Mouse (Mus musculus) retina, adult 2 months (tissue): Measurements from ENCODE around the gene 3110040N11Rik.
"Not testable (repeated sequence)": the region's sequence is repeated elsewhere in the genome, so short reads cannot be mapped to it uniquely, and the experiment has no call there.

Experiments
- DNase-seq: peaks from one replicate; pipeline ENCODE4 v3.0.0-alpha.2; 2012; ENCODE audit warnings: low read depth, low spot score

The 3110040N11Rik gene

GRCm38 (mm10) chr7:81789095-81789757 is at the start of gene 3110040N11Rik:
3110040N11Rik (minus strand) TSS chr7:81789478.
- peak; percentile 83 for DNase-seq

DNA sequence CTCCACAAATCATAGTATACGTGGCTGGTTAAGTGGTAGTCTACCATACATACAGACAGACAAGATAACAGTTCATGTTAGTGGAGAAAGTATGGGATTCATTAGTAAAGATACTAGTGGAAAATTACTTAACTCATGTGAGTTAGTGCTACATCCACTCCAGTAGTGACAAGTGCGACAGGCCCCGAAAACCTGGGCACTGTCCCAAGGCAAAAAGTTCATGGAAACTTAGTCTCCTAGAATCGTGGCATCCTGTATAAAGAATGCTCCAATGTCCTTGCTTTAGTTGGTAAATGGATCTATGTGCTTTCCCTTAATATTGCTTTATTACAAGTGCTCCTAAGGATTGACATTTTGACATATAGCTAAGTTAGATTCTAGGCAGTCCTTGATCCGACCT is 48.5 kb upstream of the 3110040N11Rik start:
- not testable (repeated sequence) for DNase-seq

- no peak for DNase-seq
Observed at GRCm38 (mm10) chr7:81835430-81835829, 46.2 kb upstream of the 3110040N11Rik start.

DNA sequence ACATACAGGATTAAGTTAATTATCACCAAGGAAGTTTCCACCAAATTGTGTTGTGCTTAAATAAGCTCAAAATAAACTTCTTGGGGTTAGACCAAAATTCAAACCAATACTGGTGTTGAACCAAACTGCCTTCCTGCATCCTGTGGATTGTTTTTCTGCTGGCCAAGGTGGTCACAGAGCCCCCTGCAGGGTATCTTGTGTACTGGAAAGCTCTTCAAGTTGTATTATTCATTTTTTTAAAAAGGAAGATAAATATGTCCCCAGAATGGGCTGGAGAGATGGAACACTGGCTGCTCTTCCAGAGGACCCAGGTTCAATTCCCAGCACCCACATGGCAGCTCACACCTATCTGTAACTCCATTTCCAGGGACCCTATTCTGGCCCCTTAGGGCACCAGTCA is 45.6 kb upstream of the 3110040N11Rik start:
- DNase-seq = no peak

DNA sequence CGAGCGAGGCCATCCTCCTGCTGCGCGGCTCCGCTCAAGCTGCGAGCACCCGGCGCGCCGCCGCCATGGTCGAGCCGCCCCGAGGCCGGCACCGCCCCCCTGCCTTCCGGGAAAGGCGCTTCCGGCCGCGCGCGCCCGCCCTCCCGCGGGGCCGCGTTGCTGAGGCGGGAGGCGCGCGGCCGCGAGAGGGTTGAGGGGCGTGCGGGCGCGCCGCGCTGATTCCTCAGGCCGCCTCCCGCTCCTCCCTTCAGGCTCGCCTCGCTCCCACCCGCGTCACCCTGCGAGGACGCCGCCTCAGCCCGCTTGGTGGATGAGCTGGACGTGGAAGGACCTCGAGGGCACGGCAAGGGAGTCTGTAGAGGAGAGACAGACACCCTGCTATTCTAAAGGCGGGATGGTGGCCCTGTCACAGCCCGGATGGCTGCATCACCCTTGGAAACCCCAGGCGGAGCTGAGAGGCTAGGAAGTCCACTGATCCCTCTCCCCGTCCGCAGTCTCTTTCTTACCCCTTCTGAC is 40.2 kb upstream of the 3110040N11Rik start, which contains the start of gene Btbd1:
TSS of gene Btbd1 (minus strand) at position 53 of the 516 bp plus-strand sequence.
- DNase-seq = peak; percentile 67

DNA sequence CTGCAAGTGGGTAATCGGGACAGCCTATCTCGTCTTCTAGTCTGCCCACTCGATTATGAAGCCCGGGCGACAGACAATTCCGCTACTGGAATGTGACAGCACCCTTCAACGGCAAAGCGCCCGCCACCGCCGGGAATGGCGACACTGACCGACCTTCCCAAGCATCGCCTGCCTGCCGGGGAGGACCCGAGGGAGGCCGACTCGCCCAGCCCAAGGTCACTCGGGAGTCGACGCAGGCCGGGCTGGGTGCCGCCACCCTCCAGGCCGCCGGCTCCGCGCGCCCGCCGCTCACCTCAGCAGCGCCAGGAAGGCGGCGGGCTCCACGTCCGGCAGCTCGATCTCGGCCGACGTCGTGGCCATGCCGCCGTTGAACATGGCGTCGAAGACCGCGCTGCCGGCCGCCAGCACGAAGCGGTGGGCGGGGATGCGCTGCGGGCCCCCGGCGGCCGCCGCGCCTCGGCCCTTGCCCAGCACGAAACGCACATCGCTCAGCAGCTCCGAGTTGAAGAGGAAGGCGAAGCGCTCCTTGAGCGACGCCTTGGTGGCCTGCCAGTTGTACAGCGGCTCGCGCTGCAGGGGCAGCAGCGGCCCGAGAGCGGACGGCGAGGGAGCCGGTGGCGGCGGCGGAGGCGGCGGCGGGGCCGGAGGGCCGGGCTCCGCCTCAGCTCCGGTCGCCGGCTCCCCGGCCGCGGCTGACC is 39.6 kb upstream of the 3110040N11Rik start:
- DNase-seq = peak; percentile 15

- no peak for DNase-seq
Observed at GRCm38 (mm10) chr7:81827806-81828667, 38.8 kb upstream of the 3110040N11Rik start.

DNA sequence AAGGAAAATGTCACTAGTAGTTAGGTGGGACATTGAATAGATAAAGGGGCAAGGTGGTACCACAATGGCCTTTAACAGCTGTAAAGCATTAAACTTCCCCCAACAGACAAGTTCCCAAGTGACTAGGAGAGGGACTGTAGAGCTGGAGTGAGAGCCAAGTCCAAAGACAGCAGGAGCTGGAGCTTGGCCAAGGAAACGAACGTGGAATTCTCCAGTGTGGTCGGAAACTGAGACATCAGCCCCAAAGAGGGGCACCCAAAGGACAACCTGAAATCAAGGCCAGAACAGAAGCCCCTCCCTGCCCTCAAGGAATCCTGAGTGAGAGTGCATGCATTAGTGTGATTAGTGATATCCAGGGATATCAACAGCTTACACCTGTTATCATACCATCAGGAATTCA is 36.1 kb upstream of the 3110040N11Rik start:
- DNase-seq = no peak

DNA sequence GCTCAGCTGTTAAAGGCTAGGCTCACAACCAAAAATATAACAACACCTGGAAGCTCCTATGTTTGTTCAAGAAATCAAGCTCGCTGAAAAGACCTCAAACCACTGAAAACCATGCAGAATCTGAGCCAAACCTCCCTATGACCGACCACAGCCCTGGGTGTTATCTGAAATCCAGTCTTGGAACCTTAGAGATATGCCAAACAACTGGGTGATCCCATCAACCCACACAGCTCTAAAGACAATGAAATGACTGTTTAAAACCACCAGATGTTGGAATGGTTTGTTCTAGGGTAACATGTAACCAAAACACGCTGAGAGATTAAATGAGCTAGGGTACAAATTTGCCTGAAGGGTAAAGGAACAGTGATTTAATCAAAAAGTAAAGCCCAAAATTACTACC is 35.6 kb upstream of the 3110040N11Rik start:
- no peak for DNase-seq

DNA sequence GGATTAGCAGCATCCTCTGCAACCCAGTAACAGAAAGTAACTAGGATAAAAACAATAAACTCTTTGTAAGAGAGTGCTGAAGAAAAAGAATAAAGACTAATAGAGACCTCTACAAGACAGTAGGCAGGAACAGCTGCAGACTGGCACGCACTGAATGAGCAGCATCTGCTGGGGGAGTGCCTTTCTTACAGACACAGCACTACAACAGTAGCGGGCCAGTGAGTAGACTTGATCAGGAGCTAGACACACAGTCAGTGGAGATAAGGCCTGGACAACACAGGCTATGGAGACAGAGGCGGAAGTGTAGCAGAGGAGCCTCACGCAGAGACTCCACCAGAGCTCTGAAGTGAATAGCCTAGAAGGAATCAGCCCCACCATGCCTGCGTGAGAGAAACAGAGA is 16.8 kb upstream of the 3110040N11Rik start:
- no peak for DNase-seq

DNA sequence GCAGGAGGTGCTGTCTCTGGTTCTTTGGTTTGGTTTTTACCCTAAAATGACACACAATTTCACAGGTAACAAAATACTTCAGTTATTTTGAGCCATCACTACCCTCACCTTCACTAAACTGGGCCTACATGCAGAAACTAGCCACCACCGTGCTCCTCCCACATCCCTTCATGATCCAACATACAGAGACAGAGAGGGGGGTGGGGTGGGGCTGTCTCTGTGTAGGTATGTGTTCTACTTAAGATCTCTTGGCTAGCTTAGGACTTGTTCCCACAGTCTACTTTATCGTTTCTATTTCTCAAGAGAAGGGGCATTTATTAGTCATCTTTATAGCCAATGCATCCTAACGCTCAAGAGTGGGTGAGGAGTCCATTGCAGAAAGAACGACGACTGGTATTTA is 742 bp downstream of the 3110040N11Rik start:
- DNase-seq = no peak

GRCm38 (mm10) chr7:81777667-81778218 is 11.5 kb downstream of the 3110040N11Rik start:
- no peak for DNase-seq

- no peak for DNase-seq
Observed at GRCm38 (mm10) chr7:81775325-81775724, 14.0 kb downstream of the 3110040N11Rik start.

DNA sequence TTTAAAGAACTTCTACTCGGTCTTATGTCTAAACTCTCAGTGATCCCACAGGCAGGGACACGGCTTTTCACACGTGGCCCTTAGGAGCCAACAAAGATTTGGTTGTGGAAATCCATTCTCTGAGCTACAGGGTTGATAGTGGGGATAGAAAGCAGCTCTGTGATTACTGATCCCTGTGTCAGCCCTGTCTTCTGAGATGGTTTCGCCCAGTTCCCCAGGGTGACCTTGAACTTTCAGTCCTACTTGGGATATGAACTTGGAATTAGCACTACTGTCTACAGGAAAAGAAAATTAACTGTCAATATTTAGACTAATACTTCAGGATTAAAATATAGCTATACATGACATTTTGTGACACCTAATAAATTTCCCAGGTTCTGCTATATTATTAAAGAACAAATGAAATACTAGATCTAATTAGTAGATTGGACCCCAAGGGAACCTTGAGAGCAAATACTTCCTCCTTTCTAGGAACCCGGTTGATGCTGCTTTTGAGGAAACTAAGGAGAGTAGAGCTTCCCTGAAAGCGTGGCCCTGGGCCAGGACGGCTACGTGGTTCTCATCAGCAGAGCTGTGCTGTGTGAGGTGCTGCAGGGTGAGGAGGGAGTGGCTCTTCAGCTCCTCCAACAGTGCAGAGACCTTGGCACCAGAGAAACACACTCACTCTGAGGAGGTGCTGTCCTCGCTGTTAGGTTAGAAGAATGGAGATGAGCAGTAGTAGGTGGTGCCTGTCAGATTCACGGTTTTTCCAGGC is 16.3 kb downstream of the 3110040N11Rik start:
- no peak for DNase-seq

DNA sequence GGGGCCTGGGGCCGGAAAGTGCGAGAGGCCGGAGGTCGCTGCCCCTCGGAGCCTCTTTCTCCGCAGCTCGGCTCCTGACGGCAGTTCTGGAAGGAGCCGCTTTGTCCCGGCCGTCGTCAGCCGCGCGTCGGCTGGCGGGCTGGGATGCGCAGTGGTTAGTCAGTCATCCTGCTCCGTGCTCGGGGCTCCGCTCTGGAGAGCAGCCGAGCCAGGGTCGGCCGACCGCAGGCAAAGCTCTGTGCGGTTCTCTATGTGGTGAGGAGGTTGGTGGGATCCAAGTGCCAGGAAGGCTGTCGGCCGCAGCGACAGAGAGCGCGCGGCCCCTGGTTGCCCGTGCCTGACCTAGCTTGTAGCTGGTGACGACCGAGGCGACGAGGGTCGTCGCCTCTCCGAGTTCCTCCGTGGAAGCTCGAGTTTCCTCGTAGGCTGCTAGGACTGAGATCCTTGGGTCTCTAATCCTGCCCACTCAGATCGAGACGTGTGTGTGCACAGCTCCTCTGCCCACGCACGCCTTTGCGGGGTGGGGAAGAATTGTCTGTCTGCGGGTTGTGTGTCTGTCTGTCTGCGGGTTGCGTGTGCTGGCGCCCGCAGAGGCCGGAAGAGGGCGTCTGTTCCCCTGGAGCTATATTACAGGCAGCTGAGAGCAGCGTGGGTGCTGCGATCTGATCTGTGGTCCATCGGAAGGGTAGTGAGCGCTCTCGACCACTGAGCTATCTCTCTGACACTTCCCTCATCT is 26.0 kb downstream of the 3110040N11Rik start:
- DNase-seq = no peak

DNA sequence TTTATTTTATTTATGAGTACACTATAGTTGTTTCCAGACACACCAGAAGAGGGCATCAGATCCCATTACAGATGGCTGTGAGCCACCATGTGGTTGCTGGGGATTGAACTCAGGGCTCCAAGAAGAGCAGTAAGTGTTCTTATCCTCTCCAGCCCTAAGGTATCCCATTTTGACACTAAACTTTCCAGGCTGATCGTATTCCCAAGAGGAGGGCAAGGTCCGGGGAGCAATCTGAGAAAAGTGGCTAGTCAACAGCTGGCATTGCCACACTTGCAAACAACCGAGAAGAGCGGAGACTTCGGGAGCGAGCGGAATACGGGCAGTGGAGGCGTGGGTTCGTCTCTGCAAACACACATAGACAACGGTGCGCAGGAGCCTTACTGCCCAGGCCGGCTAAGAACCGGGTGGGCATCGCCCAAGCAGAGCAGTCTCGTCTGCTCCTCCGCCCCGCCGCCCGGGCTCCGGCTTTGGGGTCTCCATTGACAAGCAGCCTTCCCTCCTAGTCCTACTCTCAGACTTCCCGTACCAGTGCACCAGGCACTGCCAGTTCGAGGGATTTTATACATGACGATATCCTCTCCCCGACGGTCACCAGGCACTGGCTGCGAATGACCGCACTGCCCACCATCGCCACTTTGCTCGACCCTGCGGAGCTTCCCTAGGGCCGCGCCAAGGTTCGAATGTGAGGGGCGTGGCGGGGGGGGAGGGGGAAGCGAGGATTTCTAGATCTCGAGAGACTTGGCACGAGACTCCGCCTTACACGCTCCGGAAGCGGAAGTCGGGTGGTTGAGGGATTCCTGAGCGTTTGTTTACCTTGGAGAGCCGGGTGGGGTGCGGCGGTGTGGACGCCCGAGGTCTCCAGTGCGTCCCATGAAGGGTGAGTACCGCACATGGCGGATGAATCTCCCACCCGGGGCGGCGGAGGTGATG is 26.8 kb downstream of the 3110040N11Rik start, which contains the start of gene Ramac:
TSS of gene Ramac (plus strand) at position 746 of the 930 bp plus-strand sequence.
- peak; percentile 80 for DNase-seq

DNA sequence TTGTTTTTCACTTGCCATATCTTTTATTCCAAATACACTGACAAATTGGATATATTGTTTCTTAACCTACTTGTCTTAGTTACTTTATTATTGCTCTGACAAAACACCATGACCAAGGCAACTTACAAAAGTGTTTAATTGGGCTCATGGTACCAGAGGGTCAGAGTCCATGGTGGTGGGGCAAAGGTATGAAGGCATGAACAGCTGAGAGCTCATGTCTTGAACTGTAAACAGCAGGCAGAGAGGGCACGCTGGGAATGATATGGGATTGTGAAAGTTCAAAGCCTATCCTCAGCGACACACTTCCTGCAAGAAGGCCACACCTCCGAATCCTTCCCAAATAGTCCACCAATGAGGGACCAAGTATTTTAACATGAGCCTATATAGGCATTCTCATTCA is 41.3 kb downstream of the 3110040N11Rik start:
- no peak for DNase-seq

GRCm38 (mm10) chr7:81744145-81744544 is 45.1 kb downstream of the 3110040N11Rik start:
- no peak for DNase-seq

DNA sequence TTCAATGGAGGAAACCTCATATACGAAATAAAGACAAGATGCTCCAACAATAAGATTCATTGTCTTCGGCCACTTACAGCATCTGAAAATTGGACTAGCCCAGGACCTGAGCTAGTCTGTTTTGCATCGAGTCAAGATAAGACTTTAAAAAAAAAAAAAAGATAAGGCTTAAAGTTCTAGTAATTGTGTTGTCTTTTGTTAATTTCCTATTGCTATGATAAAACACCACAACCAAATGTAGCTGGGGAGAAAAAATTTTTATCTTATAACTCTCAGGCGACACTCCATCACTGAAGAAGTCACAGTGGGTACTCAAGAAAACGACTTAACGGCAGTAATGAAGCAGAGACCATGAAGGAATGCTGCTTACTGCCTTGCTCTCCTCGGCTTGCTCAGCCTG is 49.3 kb downstream of the 3110040N11Rik start:
- DNase-seq = no peak
